Mouse (Mus musculus): ENCODE data around the gene Llgl2. TPM values are rescaled to one million over a fixed set of nuclear protein-coding genes. Genes with fewer than 3 reads are reported as not detected.

Gene Llgl2
- polyA plus RNA-seq, 1 experiment from 2014 or later, result 66.0 TPM

DNA sequence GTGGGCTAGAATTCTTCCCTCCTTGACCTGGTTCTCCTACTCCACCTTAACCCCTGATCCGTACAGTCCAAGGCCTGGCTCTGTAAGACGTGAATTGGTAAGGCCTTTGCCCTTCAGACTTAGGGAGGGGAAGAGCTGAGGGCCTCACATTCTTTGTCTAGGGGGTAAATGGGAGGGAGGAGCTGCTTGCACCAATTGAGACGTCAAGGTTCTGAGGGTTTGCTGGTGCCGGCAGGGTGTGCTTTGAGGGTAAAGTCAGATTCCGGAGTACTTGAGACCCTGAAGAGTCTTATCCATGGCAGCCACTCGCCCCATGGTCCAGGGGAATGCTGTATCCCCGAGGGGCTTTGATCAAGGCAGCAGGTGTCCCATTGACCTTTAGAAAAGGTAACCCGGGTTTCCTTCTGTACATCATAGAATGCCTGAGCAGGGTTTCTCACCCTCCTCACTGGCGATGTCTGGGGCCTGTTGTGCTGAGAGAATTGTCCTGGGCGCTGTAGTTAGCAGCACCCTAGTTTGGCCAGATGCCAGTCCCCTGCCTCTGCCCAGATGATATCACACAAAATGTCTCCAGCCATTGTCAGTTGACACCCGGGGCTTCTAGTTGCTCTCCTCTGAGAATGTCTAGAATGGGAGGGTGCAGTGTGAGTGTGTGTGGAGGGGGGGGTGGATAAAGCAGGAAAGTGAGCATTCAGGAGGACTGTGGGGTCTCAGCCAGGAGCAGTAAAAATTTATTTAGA, 13.0 kb downstream of the Llgl2 start:
- H3K36me3 ChIP-seq (ENCODE audit: insufficient read depth, low read length), result no peaks in the 10 kb centered on the region
- H3K27me3 ChIP-seq (replicated peaks; ENCODE audit: insufficient read depth, low read length), result no peaks in the 10 kb centered on the region
- WGBS, result 43% methylated on average over 11 of the region's 11 CpGs
- H3K27ac ChIP-seq (ENCODE audit: low read length), result peak overlapping the region; percentile 90
- DNase-seq (ENCODE audit: low spot score) (peak; percentile 91), ATAC-seq (peak; percentile 73)
- H3K9me3 ChIP-seq (ENCODE audit: low read length), result no peaks in the 10 kb centered on the region
- no peak overlapping the region for H3K4me2 ChIP-seq (replicated peaks; ENCODE audit: low read depth, low read length)
- H3K4me1 ChIP-seq (ENCODE audit: insufficient read depth, low read depth, low read length), result peaks cover 31% of the 10 kb centered on the region
- TF ChIP-seq CTCF (IDR thresholded peaks at IDR 0.05) (no peak), EP300 (IDR thresholded peaks at IDR 0.05) (peak; percentile 94)
- H3K4me3 ChIP-seq (ENCODE audit: low read depth, low read length), result no peak overlapping the region
- no peak overlapping the region for H3K9ac ChIP-seq (replicated peaks; ENCODE audit: low read depth)

DNA sequence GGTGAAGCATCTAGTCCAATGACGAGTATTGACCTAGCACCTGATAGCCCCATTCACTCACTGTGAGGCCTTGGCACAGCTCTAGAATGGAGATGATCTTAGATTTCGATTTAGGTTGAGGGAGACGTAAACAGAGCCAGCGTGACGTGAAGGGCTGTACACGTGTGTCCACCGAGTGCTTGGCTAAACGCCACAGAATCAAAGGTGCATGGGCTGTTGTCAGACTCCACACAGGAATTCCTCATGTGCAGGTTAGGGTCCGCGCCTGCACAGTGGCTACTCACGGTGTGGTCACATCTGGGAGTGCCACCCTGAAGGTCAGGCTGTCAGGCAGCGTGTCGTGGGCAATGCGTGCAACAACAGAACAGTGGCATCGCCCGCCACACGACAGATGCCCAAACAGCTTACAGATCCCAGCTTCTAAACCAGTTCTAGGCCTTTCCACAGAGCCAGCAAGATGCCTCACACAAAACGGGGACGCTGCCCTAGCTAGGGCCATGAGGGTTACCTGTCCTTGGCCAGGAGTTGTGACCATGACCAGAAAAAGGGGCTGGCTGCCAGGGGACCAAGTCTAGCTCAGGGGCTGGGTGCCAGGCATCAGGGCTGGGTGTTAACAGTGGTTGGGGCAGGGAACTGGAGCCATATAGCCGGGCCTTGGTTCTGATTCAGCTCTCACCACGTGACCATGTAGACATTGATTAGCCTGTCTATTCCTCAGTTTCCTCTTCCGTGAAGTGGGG, 13.9 kb downstream of the Llgl2 start:
- H3K4me3 ChIP-seq (ENCODE audit: low read depth, low read length), result no peak overlapping the region
- peak overlapping the region; percentile 90 for H3K27ac ChIP-seq (ENCODE audit: low read length)
- H3K9ac ChIP-seq (replicated peaks; ENCODE audit: low read depth), result no peak overlapping the region
- peaks cover 29% of the 10 kb centered on the region for H3K4me1 ChIP-seq (ENCODE audit: insufficient read depth, low read depth, low read length)
- no peak for TF ChIP-seq CTCF (IDR thresholded peaks at IDR 0.05)
- TF ChIP-seq EP300 (IDR thresholded peaks at IDR 0.05), result no peak
- H3K27me3 ChIP-seq (replicated peaks; ENCODE audit: insufficient read depth, low read length), result no peaks in the 10 kb centered on the region
- H3K9me3 ChIP-seq (ENCODE audit: low read length), result no peaks in the 10 kb centered on the region
- no peak for DNase-seq (ENCODE audit: low spot score)
- no peak for ATAC-seq
- no peak overlapping the region for H3K4me2 ChIP-seq (replicated peaks; ENCODE audit: low read depth, low read length)
- WGBS, result 66% methylated on average over 22 of the region's 22 CpGs
- H3K36me3 ChIP-seq (ENCODE audit: insufficient read depth, low read length), result no peaks in the 10 kb centered on the region

DNA sequence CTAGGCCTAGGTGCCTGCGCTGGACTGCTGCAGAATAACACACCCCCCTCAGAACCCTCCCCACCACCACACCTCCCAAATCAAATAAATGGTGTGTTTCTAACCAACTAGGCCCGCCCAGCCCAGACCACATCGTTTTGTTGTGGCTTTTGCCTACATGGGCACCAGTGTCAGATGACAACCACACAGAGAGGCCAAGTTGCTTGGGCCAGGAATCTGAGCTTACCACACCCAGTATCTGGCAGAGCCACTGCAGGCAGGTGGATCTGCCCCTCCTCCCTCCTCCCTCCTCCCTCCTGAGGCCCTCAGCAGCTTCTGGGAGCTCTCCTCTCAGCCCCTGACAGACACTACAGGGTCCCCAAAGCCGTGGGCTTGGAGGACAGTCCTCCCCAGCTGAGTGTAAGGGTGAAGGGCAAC, 15.1 kb downstream of the Llgl2 start:
- Histone ChIP-seq H3K9me3 (ENCODE audit: low read length) (no peaks in the 10 kb centered on the region), H3K4me2 (replicated peaks; ENCODE audit: low read depth, low read length) (no peak overlapping the region), H3K9ac (replicated peaks; ENCODE audit: low read depth) (no peak overlapping the region), H3K4me3 (ENCODE audit: low read depth, low read length) (no peak overlapping the region), H3K27ac (ENCODE audit: low read length) (peak overlapping the region; percentile 90), H3K27me3 (replicated peaks; ENCODE audit: insufficient read depth, low read length) (no peaks in the 10 kb centered on the region), H3K36me3 (ENCODE audit: insufficient read depth, low read length) (no peaks in the 10 kb centered on the region), H3K4me1 (ENCODE audit: insufficient read depth, low read depth, low read length) (peaks cover 24% of the 10 kb centered on the region)
- no peak for TF ChIP-seq EP300 (IDR thresholded peaks at IDR 0.05)
- TF ChIP-seq CTCF (IDR thresholded peaks at IDR 0.05), result no peak
- WGBS, result 35% methylated on average over 4 of the region's 4 CpGs
- DNase-seq (ENCODE audit: low spot score) (peak; percentile 74), ATAC-seq (peak; percentile 53)

DNA sequence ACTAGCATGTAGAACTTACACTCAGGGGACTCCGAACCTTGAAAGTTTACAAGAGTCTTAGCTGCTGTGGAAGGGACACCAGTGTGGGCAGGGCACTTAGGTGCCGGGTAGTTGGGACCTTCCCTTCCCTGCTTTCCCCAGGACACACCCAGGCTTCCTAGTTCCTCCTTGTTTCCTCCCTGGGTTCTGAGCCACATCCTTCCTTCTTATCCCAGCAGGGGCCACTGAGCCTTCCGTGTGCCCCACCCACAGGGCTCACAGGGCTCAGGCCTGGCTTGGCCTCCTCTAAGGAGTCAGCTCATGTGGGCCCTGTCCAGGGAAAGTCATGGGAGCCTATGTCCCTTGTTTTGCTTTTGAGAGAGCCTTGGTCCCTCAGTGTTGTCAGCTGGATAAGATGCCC, 15.9 kb downstream of the Llgl2 start:
- no peak for DNase-seq (ENCODE audit: low spot score)
- no peak overlapping the region for H3K9ac ChIP-seq (replicated peaks; ENCODE audit: low read depth)
- peaks cover 25% of the 10 kb centered on the region for H3K4me1 ChIP-seq (ENCODE audit: insufficient read depth, low read depth, low read length)
- no peaks in the 10 kb centered on the region for H3K9me3 ChIP-seq (ENCODE audit: low read length)
- no peaks in the 10 kb centered on the region for H3K27me3 ChIP-seq (replicated peaks; ENCODE audit: insufficient read depth, low read length)
- TF ChIP-seq CTCF (IDR thresholded peaks at IDR 0.05), result no peak
- no peak for TF ChIP-seq EP300 (IDR thresholded peaks at IDR 0.05)
- no peaks in the 10 kb centered on the region for H3K36me3 ChIP-seq (ENCODE audit: insufficient read depth, low read length)
- WGBS, result 25% methylated on average over 3 of the region's 3 CpGs
- H3K4me2 ChIP-seq (replicated peaks; ENCODE audit: low read depth, low read length), result no peak overlapping the region
- ATAC-seq, result no peak
- peak overlapping the region; percentile 90 for H3K27ac ChIP-seq (ENCODE audit: low read length)
- no peak overlapping the region for H3K4me3 ChIP-seq (ENCODE audit: low read depth, low read length)

DNA sequence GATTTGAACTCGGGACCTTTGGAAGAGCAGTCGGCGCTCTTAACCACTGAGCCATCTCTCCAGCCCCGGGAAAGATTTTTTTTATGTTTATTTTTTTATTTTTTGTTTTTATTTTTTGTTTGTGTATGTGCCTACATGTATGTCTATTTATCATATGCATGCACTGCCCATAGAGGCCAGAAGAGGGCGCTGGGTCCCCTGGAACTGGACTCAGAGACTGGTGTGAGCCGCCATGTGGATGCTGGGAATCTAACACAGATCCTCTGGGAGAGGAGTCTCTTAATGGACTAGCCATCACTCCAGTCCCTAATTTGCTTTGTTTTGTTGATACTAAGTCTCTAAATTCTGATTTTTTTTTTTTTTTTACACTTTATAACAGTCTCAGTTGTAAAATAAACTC, 17.2 kb downstream of the Llgl2 start:
- DNase-seq (ENCODE audit: low spot score) (no peak), ATAC-seq (no peak)
- Histone ChIP-seq H3K4me2 (replicated peaks; ENCODE audit: low read depth, low read length) (no peak overlapping the region), H3K27ac (ENCODE audit: low read length) (peak overlapping the region; percentile 84), H3K36me3 (ENCODE audit: insufficient read depth, low read length) (peaks cover 8% of the 10 kb centered on the region), H3K9ac (replicated peaks; ENCODE audit: low read depth) (no peak overlapping the region), H3K4me1 (ENCODE audit: insufficient read depth, low read depth, low read length) (peaks cover 25% of the 10 kb centered on the region), H3K4me3 (ENCODE audit: low read depth, low read length) (no peak overlapping the region), H3K27me3 (replicated peaks; ENCODE audit: insufficient read depth, low read length) (no peaks in the 10 kb centered on the region), H3K9me3 (ENCODE audit: low read length) (no peaks in the 10 kb centered on the region)
- peak; percentile 41 for TF ChIP-seq CTCF (IDR thresholded peaks at IDR 0.05)
- TF ChIP-seq EP300 (IDR thresholded peaks at IDR 0.05), result no peak
- 83% methylated on average over 6 of the region's 6 CpGs for WGBS

DNA sequence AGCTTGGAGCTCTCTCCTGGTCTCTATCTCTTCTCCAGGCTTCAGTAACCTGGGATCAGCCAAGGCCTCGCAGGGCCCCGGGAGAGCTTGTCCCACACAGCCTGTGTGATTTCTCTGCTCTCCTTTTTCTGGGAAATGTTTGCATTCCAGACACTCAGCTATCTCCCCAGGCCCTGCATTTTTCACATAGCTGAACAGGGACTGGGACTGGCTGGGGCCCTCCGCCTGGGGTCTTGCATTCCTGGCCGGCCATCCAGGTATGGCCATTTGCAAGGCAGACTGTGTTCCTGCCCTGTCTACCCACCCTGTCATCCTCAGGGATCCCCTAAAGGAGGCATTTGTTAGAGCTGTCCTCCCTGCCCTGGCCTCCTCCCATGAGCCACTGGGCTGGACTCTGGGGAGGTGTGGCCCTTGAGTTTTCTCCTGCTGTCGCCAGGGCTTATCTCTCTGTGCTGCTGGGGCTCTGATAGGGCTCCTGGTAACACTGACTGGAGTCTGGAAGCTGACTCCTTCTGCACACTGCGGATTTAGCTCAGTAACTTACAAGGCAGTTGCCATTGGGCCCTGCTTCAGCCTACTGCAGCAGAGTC, 18.2 kb downstream of the Llgl2 start:
- H3K9me3 ChIP-seq (ENCODE audit: low read length), result no peaks in the 10 kb centered on the region
- TF ChIP-seq EP300 (IDR thresholded peaks at IDR 0.05) (peak; percentile 94), CTCF (IDR thresholded peaks at IDR 0.05) (no peak)
- H3K36me3 ChIP-seq (ENCODE audit: insufficient read depth, low read length), result peaks cover 12% of the 10 kb centered on the region
- DNase-seq (ENCODE audit: low spot score) (peak; percentile 72), ATAC-seq (peak; percentile 62)
- WGBS, result 13% methylated on average over 6 of the region's 6 CpGs
- H3K4me1 ChIP-seq (ENCODE audit: insufficient read depth, low read depth, low read length), result peaks cover 25% of the 10 kb centered on the region
- no peaks in the 10 kb centered on the region for H3K27me3 ChIP-seq (replicated peaks; ENCODE audit: insufficient read depth, low read length)
- H3K27ac ChIP-seq (ENCODE audit: low read length), result peak overlapping the region; percentile 84
- H3K4me2 ChIP-seq (replicated peaks; ENCODE audit: low read depth, low read length), result no peak overlapping the region
- H3K9ac ChIP-seq (replicated peaks; ENCODE audit: low read depth), result no peak overlapping the region
- no peak overlapping the region for H3K4me3 ChIP-seq (ENCODE audit: low read depth, low read length)
